25 mouse cellular contexts compared by ENCODE assay signal in the genomic region with DNA sequence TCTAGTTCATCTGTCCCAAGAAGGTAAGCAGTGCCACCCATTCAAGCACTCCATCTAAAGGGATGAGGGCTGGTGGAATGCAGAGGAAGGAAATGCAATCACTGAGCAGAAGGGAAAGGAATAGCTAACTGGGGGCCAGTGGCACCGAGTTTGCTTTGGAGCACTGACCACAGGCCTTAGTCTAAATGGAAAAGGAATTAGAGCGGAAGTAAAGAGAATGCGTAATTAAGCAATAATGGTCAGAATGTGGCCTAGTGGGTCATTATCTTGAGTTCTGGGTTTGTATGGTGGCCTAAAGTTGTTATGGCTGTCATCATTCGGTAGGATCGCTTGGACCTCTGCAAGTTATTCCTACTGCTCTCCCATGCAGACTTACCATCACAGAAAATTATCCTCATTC.
"Had no signal": no experiment of that assay in that cellular context is flagged by ENCODE, and none has a peak within 500 bp of the region (broad histone marks: within the 10 kb centered on the region; RNA-seq: fewer than 3 reads in every experiment).

No protein-coding gene starts in this region.

- H3K4me3 ChIP-seq: gastrocnemius, adult 2 months; heart, embryonic 10.5 days; heart, embryonic 12.5 days; hindbrain, embryonic 10.5 days; hindbrain, embryonic 12.5 days; intestine, embryonic 15.5 days; layer of hippocampus, adult 2 months; left cerebral cortex, adult 2 months; limb, embryonic 13.5 days; limb, embryonic 15.5 days had no signal

- H3K27me3 ChIP-seq: heart, embryonic 12.5 days; hindbrain, embryonic 12.5 days; intestine, embryonic 15.5 days; limb, embryonic 13.5 days; limb, embryonic 15.5 days had no signal

- DNase-seq: gastrocnemius, adult 2 months; gastrocnemius, postnatal 10 days; gastrocnemius, postnatal 25 days; heart, adult 18-20 months; heart, postnatal 10 days; heart, postnatal 4 days; kidney, adult 18-20 months; kidney, adult 8-10 months; kidney, postnatal 10 days; kidney, postnatal 25 days; kidney, postnatal 4 days; left cerebral cortex, postnatal 4 days had no signal

- ATAC-seq: hindbrain, embryonic 16.5 days; inflammation-experienced regulatory T-cells, adult 6 months; intestine, embryonic 15.5 days; intestine, postnatal 0 days had no signal

- H3K4me1 ChIP-seq: heart, embryonic 10.5 days; heart, embryonic 12.5 days; hindbrain, embryonic 10.5 days; hindbrain, embryonic 12.5 days; intestine, embryonic 15.5 days; limb, embryonic 13.5 days; limb, embryonic 15.5 days had no signal

- H3K9ac ChIP-seq: heart, embryonic 12.5 days; hindbrain, embryonic 12.5 days; hindbrain, embryonic 14.5 days; intestine, embryonic 15.5 days; limb, embryonic 13.5 days; limb, embryonic 15.5 days had no signal

- H3K36me3 ChIP-seq: heart, embryonic 10.5 days; heart, embryonic 12.5 days; hindbrain, embryonic 10.5 days; hindbrain, embryonic 12.5 days; intestine, embryonic 15.5 days; limb, embryonic 13.5 days; limb, embryonic 15.5 days had no signal

- H3K9me3 ChIP-seq: heart, embryonic 10.5 days; intestine, embryonic 15.5 days; limb, embryonic 15.5 days had no signal

- H3K4me2 ChIP-seq: heart, embryonic 12.5 days; hindbrain, embryonic 12.5 days; hindbrain, embryonic 14.5 days; intestine, embryonic 15.5 days; limb, embryonic 13.5 days; limb, embryonic 15.5 days had no signal

- H3K27ac ChIP-seq: gastrocnemius, adult 2 months; heart, embryonic 10.5 days; hindbrain, embryonic 10.5 days; hindbrain, embryonic 12.5 days; hindbrain, embryonic 14.5 days; intestine, embryonic 15.5 days; layer of hippocampus, adult 2 months; left cerebral cortex, adult 2 months; limb, embryonic 13.5 days; limb, embryonic 15.5 days had no signal
